Mouse (Mus musculus): ENCODE measurements around the gene Fbxo46.

Fbxo46 gene

GRCm38 (mm10) chr7:19169506-19169905 is 49.8 kb downstream of the Fbxo46 start:
- DNase-seq (ENCODE audit: low spot score), result no peak

- no peak for DNase-seq (ENCODE audit: low spot score)
Observed at GRCm38 (mm10) chr7:19170142-19170541, 50.5 kb downstream of the Fbxo46 start.

GRCm38 (mm10) chr7:19171831-19172230 is 52.2 kb downstream of the Fbxo46 start:
- DNase-seq (ENCODE audit: low spot score), result no peak

GRCm38 (mm10) chr7:19172874-19173273 is 53.2 kb downstream of the Fbxo46 start:
- DNase-seq (ENCODE audit: low spot score), result peak; percentile 93

- DNase-seq (ENCODE audit: low spot score), result peak; percentile 82
Observed at GRCm38 (mm10) chr7:19175708-19176515, 56.3 kb downstream of the Fbxo46 start, which contains the start of gene Eml2. TSS of gene Eml2 (plus strand) at chr7:19176421.

GRCm38 (mm10) chr7:19176516-19176947 is 56.9 kb downstream of the Fbxo46 start:
- DNase-seq (ENCODE audit: low spot score), result no peak

GRCm38 (mm10) chr7:19177216-19177615 is 57.6 kb downstream of the Fbxo46 start:
- no peak for DNase-seq (ENCODE audit: low spot score)

- DNase-seq (ENCODE audit: low spot score), result no peak
Observed at GRCm38 (mm10) chr7:19178035-19178434, 58.4 kb downstream of the Fbxo46 start.

- peak; percentile 88 for DNase-seq (ENCODE audit: low spot score)
Observed at GRCm38 (mm10) chr7:19178443-19179092, 58.9 kb downstream of the Fbxo46 start.

- DNase-seq (ENCODE audit: low spot score), result peak; percentile 84
Observed at GRCm38 (mm10) chr7:19179173-19179572, 59.5 kb downstream of the Fbxo46 start.

- no peak for DNase-seq (ENCODE audit: low spot score)
Observed at GRCm38 (mm10) chr7:19179936-19180335, 60.3 kb downstream of the Fbxo46 start.

- DNase-seq (ENCODE audit: low spot score), result peak; percentile 74
Observed at GRCm38 (mm10) chr7:19180862-19181429, 61.3 kb downstream of the Fbxo46 start.

GRCm38 (mm10) chr7:19184250-19184649 is 64.6 kb downstream of the Fbxo46 start:
- DNase-seq (ENCODE audit: low spot score), result no peak

GRCm38 (mm10) chr7:19184758-19185157 is 65.1 kb downstream of the Fbxo46 start:
- no peak for DNase-seq (ENCODE audit: low spot score)
